Mouse (Mus musculus) cerebellum, adult 18-20 months (tissue): Measurements from ENCODE around the gene Ppl.

Experiments used
- DNase-seq, 2 experiments: peaks; one replicate each; pipeline ENCODE4 v3.0.0; 2021

The Ppl gene

GRCm38 (mm10) chr16:5132401-5132801 lies at the start of gene Ppl:
Gene Ppl (minus strand): TSS chr16:5132421.
- peak; percentile 71 to 73 for DNase-seq

- DNase-seq = no peak
Observed at GRCm38 (mm10) chr16:5172636-5173035, 40.4 kb upstream of the Ppl start.

- DNase-seq = peak in 1 of 2 experiments; percentile 23
Observed at GRCm38 (mm10) chr16:5168829-5169228, 36.6 kb upstream of the Ppl start.

- no peak for DNase-seq
Observed at GRCm38 (mm10) chr16:5168038-5168437, 35.8 kb upstream of the Ppl start.

GRCm38 (mm10) chr16:5164327-5164726 lies 32.1 kb upstream of the Ppl start:
- DNase-seq = no peak

- DNase-seq = no peak
Observed at GRCm38 (mm10) chr16:5159248-5159647, 27.0 kb upstream of the Ppl start.

GRCm38 (mm10) chr16:5157113-5157512 lies 24.9 kb upstream of the Ppl start:
- DNase-seq = no peak

GRCm38 (mm10) chr16:5156495-5156894 lies 24.3 kb upstream of the Ppl start:
- DNase-seq = no peak

GRCm38 (mm10) chr16:5155014-5155413 lies 22.8 kb upstream of the Ppl start:
- DNase-seq = no peak

- DNase-seq = no peak
Observed at GRCm38 (mm10) chr16:5153299-5154026, 21.2 kb upstream of the Ppl start.

- DNase-seq = peak in 1 of 2 experiments; percentile 19
Observed at GRCm38 (mm10) chr16:5150544-5150943, 18.3 kb upstream of the Ppl start.

GRCm38 (mm10) chr16:5147037-5147385 lies 14.8 kb upstream of the Ppl start, which contains the start of gene Sec14l5:
Gene Sec14l5 (plus strand): TSS chr16:5147109.
- DNase-seq = no peak

- DNase-seq = peak; percentile 66 to 72
Observed at GRCm38 (mm10) chr16:5146367-5147036, 14.3 kb upstream of the Ppl start.

GRCm38 (mm10) chr16:5145570-5145969 lies 13.3 kb upstream of the Ppl start:
- peak; percentile 80 to 85 for DNase-seq

GRCm38 (mm10) chr16:5139741-5140140 lies 7.5 kb upstream of the Ppl start:
- peak; percentile 24 to 41 for DNase-seq

- DNase-seq = no peak
Observed at GRCm38 (mm10) chr16:5137006-5137540, 4.9 kb upstream of the Ppl start.

GRCm38 (mm10) chr16:5136505-5136904 lies 4.3 kb upstream of the Ppl start:
- DNase-seq = peak in 1 of 2 experiments; percentile 23

- no peak for DNase-seq
Observed at GRCm38 (mm10) chr16:5135551-5136261, 3.5 kb upstream of the Ppl start.

GRCm38 (mm10) chr16:5134623-5135330 lies 2.6 kb upstream of the Ppl start:
- peak; percentile 65 to 72 for DNase-seq

GRCm38 (mm10) chr16:5131251-5131922 lies 834 bp downstream of the Ppl start:
- peak; percentile 14 to 25 for DNase-seq

- peak in 1 of 2 experiments; percentile 14 for DNase-seq
Observed at GRCm38 (mm10) chr16:5130766-5131165, 1.5 kb downstream of the Ppl start.

GRCm38 (mm10) chr16:5130196-5130595 lies 2.0 kb downstream of the Ppl start:
- DNase-seq = no peak
